Mouse (Mus musculus) erythroblast, adult 5-6 weeks (primary cell): ENCODE data around the gene G3bp1. TPM values are rescaled to one million over a fixed set of nuclear protein-coding genes. Genes with fewer than 3 reads are reported as not detected.

ENCODE experiments used
- ATAC-seq: replicated peaks from 2 replicates; pipeline ENCODE4 v1.8.0; 2016; ENCODE audit warnings: moderate number of reproducible peaks, mild to moderate bottlenecking, moderate TSS enrichment, inconsistent platforms; ENCODE audit not compliant: poor library complexity, low FRiP score, severe bottlenecking
- total RNA-seq, 2 experiments: library from RNA; stranded (forward) in 1 of 2; stranded (reverse) in 1 of 2; fragments of 150-400 nt in 1 of 2; fragments of 200-764, 138-1000 nt in 1 of 2; gene quantifications; 2 replicates each; pipeline versions ENCODE4 v1.2.3 to v1.2.4; 2015 to 2017; ENCODE audit warnings: low replicate concordance in 2 of 2

Gene G3bp1
- total RNA-seq, 2 experiments from 2014 or later = 13.3 to 19.0 TPM

DNA sequence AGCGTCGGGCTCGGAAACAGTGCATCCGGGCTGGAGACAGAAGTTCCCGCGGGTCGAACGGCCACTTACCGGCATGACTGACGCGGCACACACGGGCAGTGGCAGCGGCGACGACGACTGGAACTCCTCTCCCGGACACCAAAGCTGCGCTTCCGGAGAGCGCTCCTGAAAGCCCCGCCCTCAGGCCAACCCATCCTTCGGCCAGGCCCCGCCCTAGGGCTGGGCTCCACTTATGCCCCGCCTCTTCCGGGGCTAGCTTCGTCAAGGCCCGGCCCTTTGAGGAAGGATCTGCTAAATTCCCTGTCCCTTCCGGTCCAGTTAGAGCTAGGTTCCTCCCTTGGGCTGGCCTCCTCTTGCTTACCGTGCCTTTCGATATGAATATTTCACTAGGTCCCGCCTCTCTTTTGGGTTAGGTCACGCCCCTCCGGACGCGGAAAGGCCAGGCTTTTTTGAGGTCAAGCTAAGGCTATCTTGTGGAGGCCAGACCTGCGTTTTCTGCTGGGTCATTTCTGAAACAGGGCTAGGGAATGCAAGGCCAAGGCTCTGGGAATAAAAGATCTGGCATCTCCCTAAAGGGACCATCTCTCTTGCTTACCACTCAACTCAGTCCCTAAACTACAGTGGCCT lies 8.4 kb upstream of the G3bp1 start, which contains the start of gene Atox1:
Gene Atox1 (minus strand): TSS at position 221 of the 627 bp plus-strand sequence.
- peak; percentile 98 for ATAC-seq

DNA sequence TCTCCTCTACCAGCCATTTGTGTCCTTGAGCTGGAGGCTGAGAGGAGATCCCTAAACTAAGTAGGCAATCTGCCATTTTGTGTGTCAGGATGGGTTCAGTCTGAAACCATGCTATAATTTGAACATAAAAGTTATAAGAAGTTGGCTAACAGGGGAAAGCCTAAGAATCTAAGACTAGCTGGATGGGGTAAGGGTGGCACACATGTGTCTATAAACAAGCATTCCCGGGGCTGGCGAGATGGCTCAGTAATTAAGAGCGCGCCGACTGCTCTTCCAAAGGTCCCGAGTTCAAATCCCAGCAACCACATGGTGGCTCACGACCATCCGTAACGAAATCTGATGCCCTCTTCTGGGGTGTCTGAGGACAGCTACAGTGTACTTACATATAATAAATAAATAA lies 7.3 kb upstream of the G3bp1 start:
- ATAC-seq = no peak

DNA sequence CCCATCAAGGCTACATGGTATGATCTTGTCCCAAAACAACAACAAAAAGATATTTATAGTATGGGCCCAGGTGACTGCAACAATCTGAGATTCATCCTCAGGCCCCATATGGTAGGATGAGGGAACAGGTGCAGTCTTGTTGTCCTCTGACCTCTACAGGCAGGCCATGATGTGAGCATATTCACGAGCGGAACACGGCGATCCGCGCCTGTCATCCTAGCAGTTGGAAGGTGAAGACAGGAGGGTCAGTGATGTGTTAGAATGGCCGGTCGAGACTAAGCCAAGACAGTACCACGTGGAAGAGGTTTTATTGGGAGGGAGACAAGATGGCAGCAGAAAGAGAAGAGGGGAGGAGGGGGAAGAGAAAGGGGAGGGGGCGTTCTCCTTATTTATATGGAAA lies 4.8 kb upstream of the G3bp1 start:
- ATAC-seq = no peak

DNA sequence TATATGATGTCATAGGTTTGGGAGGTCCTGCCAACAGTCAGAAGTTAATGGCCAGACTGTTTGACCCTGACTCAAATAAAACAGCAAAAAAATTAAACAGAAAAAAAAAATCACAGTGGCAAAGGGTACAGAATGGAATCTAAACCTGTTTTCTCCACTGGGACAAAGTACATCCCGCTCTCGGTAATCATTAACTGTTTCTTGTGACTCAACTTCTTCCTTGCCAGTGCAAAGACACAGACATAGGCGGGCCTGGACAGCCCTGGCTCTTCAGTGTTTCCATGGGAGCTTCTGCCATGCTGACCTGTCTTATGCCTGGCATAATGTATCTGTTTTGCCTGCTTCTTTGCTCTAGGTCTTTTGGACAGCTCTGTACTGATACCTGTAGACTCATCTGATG lies 4.3 kb upstream of the G3bp1 start:
- no peak for ATAC-seq

DNA sequence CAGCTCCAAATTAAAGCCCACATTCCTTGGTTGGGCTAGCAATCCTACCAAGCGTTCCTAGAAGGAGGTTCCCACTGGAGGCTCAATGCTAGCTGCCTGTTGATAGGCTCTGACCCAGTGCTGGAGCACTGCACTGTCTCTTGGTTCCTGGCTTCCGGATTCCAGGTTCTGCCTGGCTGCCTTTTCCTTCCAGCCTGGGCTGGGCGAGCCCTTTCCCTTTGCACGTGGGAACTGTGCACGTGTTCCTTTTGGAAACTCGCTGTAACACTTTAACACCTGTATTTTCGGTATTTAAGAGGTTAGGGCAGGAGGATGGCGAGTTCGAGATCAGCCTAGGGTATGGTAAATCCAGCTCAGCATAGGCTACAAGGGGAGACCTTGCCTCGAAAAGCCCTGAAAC lies 1.5 kb upstream of the G3bp1 start:
- no peak for ATAC-seq

DNA sequence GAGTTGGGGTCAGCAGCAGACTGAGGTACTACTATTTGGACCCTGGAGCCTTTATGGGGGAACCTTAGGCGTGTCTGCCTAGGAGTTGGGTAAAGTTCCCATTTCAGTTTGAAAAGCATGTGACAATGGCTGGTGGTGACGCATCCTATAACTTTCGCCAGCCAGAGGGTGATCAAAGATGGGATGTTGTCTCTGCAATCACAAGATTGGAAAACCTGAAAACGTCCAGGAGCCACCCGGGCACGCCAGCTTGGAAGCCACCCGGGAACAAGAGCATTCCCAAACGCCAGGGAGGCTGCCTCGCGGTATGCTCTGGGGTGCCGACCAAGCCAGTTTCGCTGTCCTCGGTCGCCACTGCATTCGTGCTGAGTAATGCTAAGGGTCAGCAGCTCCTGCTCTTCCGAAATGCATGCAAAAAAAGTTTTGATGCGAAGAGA lies 856 bp upstream of the G3bp1 start:
- ATAC-seq = peak; percentile 58

DNA sequence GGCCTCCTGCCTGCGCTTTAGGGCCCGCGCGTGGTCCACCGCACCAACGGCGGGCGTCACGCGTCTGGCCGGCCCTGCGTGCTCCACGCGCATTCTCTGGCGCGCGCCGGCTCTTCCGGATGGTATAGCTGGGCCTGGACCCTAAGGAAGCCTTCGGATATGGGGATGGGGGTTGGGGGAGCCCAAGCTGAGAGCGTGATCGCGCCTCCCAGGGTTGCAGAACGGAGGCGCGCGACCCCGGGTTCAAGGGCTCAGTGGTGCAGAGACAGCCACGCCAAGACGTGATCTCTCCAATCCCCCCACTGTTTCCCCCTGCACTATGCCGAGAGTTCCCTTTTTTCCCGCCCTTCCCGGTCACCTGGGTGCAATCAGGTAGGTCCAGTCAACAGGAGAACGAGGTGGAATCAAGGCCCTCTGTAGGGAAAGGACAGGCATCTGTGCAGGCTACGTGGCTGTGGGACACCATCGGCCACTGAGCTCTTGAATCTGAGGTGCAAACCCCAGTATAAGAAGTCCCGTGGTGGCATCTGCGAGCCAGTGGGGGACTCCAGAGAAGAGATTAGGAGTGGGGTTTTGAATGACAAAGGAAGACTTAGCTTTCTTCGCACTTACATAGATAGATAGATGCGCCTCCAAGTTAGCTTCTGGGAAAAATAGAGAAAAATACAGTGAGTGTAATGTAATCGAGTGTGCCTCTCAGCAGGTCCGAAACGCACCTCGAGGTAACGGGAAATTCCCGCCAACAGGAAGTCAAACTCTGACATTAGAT lies 622 bp downstream of the G3bp1 start:
- ATAC-seq = no peak

DNA sequence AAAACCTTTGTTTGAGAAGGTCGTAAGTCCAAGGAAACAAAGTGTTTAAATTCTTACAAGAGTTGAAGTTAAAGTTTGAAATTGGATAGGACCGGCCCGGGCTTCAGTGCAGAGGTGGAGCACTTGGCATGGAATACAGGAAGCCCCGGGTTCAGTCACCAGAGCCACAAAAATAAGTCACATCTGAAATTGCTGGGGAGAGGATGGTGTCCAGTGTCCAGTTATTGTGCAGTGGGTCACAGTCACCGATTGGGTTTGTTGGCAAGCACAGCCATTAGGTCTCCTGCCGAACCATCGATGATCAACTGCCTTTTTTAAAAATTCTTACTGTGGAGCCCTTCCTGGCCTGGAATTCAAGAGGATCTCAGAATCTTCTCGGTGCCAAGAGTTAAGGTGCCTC lies 1.3 kb downstream of the G3bp1 start:
- ATAC-seq = no peak

DNA sequence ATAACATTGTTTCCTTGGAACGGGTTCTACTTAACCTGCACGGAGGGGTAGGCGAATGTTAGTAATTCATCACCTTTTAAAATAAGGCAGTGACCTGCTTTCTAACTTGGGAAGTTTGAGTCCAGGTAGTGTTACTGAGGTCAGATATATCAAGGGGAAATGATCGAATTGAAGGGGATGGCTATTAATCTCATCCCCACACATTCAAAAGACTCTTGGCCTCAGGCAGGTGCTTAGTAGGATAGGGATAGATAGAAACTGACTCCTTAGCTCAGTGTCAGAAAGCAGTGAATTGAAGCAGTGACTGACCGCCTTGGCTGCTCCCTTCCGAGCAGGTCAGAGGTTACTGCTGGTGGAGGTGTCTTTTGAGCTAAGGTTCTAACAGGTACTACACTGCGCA lies 2.0 kb downstream of the G3bp1 start:
- no peak for ATAC-seq

DNA sequence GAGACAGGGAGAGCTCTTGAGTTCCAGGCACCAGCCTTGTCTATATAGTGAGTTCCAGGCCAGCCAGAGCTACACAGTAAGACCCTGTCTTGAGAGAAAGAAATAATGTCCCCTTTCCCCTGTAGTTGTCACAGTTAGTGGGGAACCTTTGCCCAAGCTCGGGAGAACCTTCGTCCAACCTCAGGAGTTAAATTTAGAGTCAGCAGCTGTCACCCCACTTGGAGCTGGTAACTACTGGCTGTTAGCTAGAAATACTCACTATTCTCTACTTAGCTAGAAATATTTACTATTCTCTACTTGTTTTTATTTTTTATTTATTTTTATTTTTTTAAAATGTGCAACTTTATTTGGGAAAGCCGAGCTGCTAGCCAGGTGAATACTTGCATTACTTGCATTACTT lies 3.7 kb downstream of the G3bp1 start:
- no peak for ATAC-seq

DNA sequence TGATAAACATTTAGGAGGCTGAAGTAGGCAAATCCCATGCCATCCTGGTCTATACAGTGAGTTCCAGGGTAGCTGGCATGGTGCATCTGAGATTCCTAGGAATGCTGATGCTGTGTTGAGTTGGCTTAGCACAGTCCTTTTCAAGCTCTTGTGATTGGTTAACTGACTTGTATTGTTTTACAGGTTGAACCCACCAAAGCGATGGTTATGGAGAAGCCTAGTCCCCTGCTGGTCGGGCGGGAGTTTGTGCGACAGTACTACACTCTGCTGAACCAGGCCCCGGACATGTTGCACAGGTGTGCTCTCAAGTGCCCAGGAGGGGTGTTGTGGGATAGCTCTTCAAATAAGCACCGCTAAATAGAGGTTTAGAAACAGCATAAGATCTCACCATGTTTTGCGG lies 16.0 kb downstream of the G3bp1 start:
- ATAC-seq = no peak

DNA sequence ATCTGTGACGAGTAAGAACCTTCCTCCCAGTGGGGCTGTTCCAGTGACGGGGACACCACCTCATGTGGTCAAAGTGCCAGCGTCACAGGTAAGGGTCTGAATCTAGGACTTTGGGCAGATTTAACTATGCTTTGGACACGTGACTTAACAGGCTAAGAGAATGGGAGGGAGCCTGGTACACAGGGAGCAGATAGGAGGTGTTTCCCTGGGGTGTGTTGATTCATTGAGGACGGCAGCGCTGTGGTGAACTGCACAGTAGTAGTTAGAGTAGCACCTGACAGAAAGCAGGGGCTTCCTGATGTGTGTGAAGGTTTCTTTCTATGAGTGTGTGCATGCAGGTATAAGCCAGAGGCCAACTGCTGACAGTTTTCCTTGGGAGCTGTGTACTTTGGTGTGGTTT lies 26.7 kb downstream of the G3bp1 start:
- ATAC-seq = no peak

DNA sequence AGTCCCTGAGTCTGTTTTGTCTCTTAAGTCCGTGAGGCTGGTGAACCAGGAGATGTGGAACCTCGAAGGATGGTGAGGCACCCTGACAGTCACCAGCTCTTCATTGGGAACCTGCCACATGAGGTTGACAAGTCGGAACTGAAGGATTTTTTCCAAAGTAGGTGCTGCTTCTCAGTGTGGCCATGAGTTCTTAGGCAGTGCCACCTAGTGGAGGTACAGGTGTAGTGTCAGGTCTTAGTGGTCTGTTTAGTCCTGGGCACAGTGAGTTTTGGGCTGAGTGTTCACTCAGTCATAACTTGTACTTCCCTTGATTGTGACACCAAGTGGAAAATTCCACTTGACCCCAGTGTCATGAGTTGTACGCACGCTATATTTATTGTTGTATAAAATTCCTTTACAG lies 28.4 kb downstream of the G3bp1 start:
- ATAC-seq = peak; percentile 89

DNA sequence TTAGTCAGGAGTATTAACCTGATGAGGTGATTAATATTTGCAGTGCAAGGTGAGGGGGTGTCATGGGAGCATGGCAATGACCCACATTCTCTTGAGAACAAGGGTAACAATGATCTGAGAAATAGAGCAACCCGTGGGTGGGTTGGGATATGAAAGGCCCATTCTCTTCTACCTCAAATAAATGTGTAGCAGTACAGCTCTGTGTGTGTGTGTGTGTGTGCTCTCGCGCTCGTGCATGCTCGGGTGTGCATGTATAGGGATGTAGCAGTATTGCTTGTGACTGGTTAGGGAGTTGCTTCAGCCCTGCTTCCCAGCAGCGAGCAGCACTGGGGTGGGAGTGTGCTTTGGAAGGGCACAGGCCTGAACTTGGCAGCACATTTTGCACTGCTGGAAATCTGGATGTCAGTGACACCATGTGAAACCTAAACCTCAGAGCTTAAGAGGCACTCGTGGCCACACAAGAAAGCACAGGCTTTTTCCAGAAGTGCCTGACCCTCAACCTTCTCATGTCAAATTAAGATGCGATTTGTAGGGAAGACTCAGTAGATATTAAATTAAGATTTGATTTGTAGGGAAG lies 32.6 kb downstream of the G3bp1 start:
- ATAC-seq = no peak

DNA sequence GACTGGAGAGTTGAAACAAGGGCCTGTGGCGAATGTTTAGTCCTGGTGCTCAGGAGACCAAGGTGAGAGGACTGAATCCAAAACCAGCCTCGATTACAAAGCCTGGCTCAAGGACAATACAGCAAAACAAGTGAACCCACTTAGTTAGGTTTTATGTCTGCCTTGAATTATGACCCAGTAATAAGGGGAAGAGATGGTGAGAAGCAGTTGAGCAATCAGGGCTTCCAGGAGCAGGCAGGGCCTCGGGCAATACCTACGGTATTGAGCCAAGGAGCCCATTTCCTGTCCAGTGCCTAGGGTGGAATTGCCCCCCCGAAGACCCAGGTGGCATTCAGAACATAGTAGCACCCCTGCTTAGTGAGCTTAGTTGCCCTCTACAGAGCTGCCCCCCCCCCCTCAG lies 33.4 kb downstream of the G3bp1 start:
- ATAC-seq = no peak

DNA sequence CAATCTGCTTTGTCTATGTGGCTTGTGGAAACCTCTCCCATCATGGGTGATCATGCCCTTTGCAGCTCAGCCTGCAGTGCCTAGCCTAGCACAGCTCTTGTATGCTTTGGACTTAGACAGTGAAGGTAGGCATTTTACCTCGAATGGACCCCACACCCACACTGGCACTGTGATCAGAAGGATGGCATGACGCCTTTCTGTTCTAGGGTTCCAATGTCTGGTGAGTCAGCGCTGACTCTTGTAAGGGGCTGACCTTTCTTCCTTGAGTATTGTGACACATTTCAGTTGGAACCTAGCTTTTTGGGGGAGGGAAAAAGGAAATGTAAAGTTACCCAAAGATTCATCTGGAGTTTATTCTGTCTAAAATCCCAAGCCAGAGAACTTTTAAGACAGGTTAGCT lies 36.0 kb downstream of the G3bp1 start:
- no peak for ATAC-seq

DNA sequence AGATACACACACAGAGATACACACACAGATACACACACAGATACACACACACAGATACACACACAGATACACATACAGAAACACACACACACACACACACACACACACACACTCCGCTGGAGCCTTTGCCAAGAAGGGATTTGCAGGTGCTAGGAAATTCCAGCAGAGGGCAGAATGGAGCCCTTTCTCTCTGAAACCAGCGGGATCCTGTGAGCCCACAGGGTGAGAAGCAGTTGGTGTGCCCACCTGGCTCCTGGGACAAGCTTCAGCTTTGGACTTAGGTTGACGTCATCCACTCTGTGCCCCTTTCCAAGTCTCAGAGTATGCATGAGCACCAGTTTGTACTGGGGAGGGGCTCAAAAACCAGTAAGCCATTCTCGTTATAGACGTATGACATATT lies 41.9 kb downstream of the G3bp1 start:
- ATAC-seq = no peak

DNA sequence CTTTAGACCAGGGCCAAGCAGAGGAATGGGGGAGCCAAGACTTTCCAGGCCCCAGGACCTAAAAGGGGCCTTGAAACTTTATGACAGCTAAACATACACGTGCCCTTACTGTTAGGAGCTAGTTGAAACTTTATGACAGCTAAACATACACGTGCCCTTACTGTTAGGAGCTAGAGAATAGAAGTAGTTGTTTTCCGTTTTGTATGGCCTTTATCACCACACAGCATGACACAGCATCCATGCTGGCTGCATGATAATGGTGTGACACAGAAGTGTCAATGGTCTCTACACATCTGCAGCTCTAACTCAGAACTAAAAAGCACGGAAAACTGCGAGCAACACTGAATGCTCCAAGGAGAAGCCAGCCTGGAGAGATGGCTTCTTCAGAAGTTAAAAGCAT lies 48.2 kb downstream of the G3bp1 start:
- ATAC-seq = no peak

DNA sequence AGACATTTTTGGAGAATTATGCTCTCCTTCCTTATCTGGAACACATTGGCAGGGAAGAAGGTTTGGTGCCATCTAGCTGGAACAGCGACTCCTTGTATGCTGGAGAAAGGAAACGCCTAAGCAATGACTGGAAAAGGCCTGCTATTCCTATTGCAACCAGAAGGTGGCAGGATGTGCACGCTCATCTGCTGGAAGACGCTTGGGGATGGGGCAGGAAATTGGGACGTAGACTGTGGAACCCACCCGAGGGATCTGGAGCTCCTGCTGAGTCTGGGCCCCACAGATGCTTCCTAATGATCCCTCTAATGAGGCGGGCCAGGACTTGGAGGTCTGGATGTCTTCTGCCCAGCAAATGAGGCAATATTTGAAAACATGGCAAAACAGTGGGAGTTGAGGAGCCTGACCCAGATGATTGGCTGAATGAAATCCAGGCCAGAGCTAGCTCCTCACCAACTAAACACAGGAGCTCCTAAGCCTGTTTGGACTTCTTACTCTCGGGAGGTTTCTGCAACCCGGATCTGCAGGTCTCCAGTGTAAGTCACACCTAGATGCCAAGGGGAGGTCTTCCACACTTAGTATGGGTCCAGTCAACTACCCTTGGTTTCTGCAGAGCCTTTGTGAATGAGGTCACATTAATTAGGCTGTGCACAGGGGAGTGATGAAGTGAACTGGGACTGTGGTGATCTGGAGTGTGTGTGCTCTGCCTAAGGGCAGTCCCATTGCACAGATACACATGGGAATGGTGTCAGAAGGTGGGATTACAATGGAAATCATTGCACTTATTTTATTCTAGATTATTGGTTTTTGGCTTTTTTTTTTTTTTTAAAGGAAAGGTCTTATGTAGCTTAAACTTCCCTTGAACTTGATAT lies 49.6 kb downstream of the G3bp1 start:
- peak; percentile 78 for ATAC-seq

DNA sequence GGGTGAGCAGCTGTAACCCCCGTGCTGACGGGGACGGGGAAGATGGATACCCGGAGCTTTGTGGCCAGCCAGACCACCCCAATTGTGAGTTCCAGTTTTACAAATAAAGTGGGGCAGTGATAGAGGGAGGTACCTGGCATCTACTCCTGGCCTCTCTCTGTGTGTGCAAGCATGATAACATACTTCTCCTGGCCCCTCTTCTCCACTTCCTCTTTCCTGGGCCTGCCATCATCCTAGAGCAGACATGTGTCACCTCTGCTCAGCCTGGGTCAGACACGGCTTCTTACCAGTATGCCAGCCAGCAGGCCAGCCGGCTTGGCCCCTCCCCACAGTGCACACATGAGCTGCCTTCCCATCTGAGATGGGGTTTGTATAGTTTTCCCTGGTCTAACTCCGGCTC lies 61.3 kb downstream of the G3bp1 start:
- ATAC-seq = no peak
